Mouse (Mus musculus) liver, adult 2 months (tissue): ENCODE measurements around the gene Pcdh15. TPM values are rescaled to one million over a fixed set of nuclear protein-coding genes. Genes with fewer than 3 reads are reported as not detected.

Source experiments
- DNase-seq: peaks from one replicate; pipeline ENCODE4 v3.0.0-alpha.2; 2011; ENCODE audit warnings: low read depth, low spot score; ENCODE audit errors: extremely low read depth
- H3K27ac ChIP-seq: fragments of 200-500 bp; replicated peaks from 2 replicates; pipeline ENCODE4 v1.5.1; 2012; ENCODE audit warnings: low read depth, mild to moderate bottlenecking, control low read depth, inconsistent platforms, low read length; ENCODE audit not compliant: insufficient read depth
- H3K27me3 ChIP-seq: fragments of 200-500 bp; 2 replicates; pipeline ENCODE4 v1.6.1; 2012; ENCODE audit warnings: mild to moderate bottlenecking, moderate library complexity, low read length, inconsistent platforms; ENCODE audit not compliant: control insufficient read depth, insufficient read depth
- H3K36me3 ChIP-seq: fragments of 200-500 bp; 2 replicates; pipeline ENCODE4 v1.6.1; 2012; ENCODE audit warnings: low read length, inconsistent platforms; ENCODE audit not compliant: control insufficient read depth, insufficient read depth
- H3K4me1 ChIP-seq: fragments of 200-500 bp; 2 replicates; pipeline ENCODE4 v1.6.1; 2011; ENCODE audit warnings: low read length; ENCODE audit not compliant: control insufficient read depth, insufficient read depth
- H3K4me3 ChIP-seq: fragments of 200-500 bp; 2 replicates; pipeline ENCODE4 v1.5.1; 2011; ENCODE audit warnings: low read depth, mild to moderate bottlenecking, control low read depth, low read length, moderate library complexity; ENCODE audit not compliant: insufficient read depth
- H3K79me2 ChIP-seq: fragments of 200-500 bp; 2 replicates; pipeline ENCODE4 v1.6.1; 2012; ENCODE audit warnings: inconsistent platforms, mild to moderate bottlenecking, low read length, moderate library complexity; ENCODE audit not compliant: control insufficient read depth, insufficient read depth
- H3K9ac ChIP-seq: fragments of 200-500 bp; 2 replicates; pipeline ENCODE4 v1.6.1; 2012; ENCODE audit warnings: low read depth, mild to moderate bottlenecking, control low read depth, inconsistent platforms, low read length
- CTCF ChIP-seq: fragments of 200-500 bp; IDR thresholded peaks from 2 replicates; pipeline ENCODE4 v1.5.1; 2011; ENCODE audit warnings: low read depth, low read length, control low read depth
- POLR2A ChIP-seq: fragments of 200-500 bp; IDR thresholded peaks from 2 replicates; pipeline ENCODE4 v1.6.1; 2011; ENCODE audit warnings: low read length, control low read depth; ENCODE audit not compliant: insufficient read depth; ENCODE audit errors: extremely low read depth
- WGBS: fragments of 180-500 bp; shearing (Covaris S2); methylation state at CpG from one replicate; pipeline ENCODE4 v1.1.7; 2018; 5-methylcytosine and 5-hydroxymethylcytosine counted together
- polyA plus RNA-seq: library from polyadenylated mRNA; depleted of rRNA; stranded (reverse); fragments of >200 nt; gene quantifications from 2 replicates; pipeline ENCODE4 v1.2.3, GENCODE M21; 2012
- total RNA-seq: library from RNA; depleted of rRNA; stranded (reverse); fragments of >200 nt; gene quantifications from 2 replicates; pipeline ENCODE4 v1.2.3, GENCODE M21; 2014

The Pcdh15 gene
- total and polyA plus RNA-seq, 2 experiments: 0.04 to 0.09 TPM

GRCm38 (mm10) chr10:73379001-73379400, 279.9 kb downstream of the Pcdh15 start:
- WGBS: 69% methylated on average over 2 of the region's 2 CpGs
- Histone ChIP-seq H3K9ac (no peak overlapping the region), H3K79me2 (no peaks in the 10 kb centered on the region), H3K4me1 (no peaks in the 10 kb centered on the region), H3K4me3 (no peak overlapping the region), H3K27ac (no peak overlapping the region), H3K27me3 (no peaks in the 10 kb centered on the region), H3K36me3 (no peaks in the 10 kb centered on the region)
- DNase-seq: no peak
- no peak for TF ChIP-seq CTCF
- TF ChIP-seq POLR2A: no peak

- Histone ChIP-seq H3K4me3 (no peak overlapping the region), H3K27me3 (no peaks in the 10 kb centered on the region), H3K36me3 (no peaks in the 10 kb centered on the region), H3K4me1 (no peaks in the 10 kb centered on the region), H3K9ac (no peak overlapping the region), H3K27ac (no peak overlapping the region), H3K79me2 (no peaks in the 10 kb centered on the region)
- no peak for TF ChIP-seq CTCF
- TF ChIP-seq POLR2A: no peak
- DNase-seq: no peak
- 80% methylated on average over 2 of the region's 2 CpGs for WGBS
These were observed 284.9 kb downstream of the Pcdh15 start for GRCm38 (mm10) chr10:73384003-73384402.

- 55% methylated on average over 1 of the region's 1 CpGs for WGBS
- H3K36me3 ChIP-seq: no peaks in the 10 kb centered on the region
- no peak overlapping the region for H3K9ac ChIP-seq
- no peaks in the 10 kb centered on the region for H3K27me3 ChIP-seq
- no peak overlapping the region for H3K4me3 ChIP-seq
- H3K79me2 ChIP-seq: no peaks in the 10 kb centered on the region
- H3K4me1 ChIP-seq: no peaks in the 10 kb centered on the region
- DNase-seq: peak; percentile 2
- TF ChIP-seq CTCF (0 out of 2 replicates have a peak, but pooled peaks have one; percentile 15), POLR2A (no peak)
- no peak overlapping the region for H3K27ac ChIP-seq
These were observed 301.3 kb downstream of the Pcdh15 start for GRCm38 (mm10) chr10:73400426-73400825.

- whole genome bisulfite sequencing: 68% methylated on average over 3 of the region's 3 CpGs
- Histone ChIP-seq H3K27ac (no peak overlapping the region), H3K9ac (no peak overlapping the region), H3K4me1 (no peaks in the 10 kb centered on the region), H3K79me2 (no peaks in the 10 kb centered on the region), H3K27me3 (no peaks in the 10 kb centered on the region), H3K36me3 (no peaks in the 10 kb centered on the region), H3K4me3 (no peak overlapping the region)
- TF ChIP-seq POLR2A (no peak), CTCF (no peak)
- DNase-seq: peak; percentile 20
These were observed 326.3 kb downstream of the Pcdh15 start for GRCm38 (mm10) chr10:73425408-73425807.

GRCm38 (mm10) chr10:73431345-73431744, 332.2 kb downstream of the Pcdh15 start:
- Histone ChIP-seq H3K4me1 (no peaks in the 10 kb centered on the region), H3K36me3 (no peaks in the 10 kb centered on the region), H3K4me3 (no peak overlapping the region), H3K9ac (no peak overlapping the region), H3K27me3 (no peaks in the 10 kb centered on the region), H3K79me2 (no peaks in the 10 kb centered on the region), H3K27ac (no peak overlapping the region)
- TF ChIP-seq CTCF (no peak), POLR2A (no peak)
- 89% methylated on average over 3 of the region's 3 CpGs for WGBS
- DNase-seq: no peak

DNA sequence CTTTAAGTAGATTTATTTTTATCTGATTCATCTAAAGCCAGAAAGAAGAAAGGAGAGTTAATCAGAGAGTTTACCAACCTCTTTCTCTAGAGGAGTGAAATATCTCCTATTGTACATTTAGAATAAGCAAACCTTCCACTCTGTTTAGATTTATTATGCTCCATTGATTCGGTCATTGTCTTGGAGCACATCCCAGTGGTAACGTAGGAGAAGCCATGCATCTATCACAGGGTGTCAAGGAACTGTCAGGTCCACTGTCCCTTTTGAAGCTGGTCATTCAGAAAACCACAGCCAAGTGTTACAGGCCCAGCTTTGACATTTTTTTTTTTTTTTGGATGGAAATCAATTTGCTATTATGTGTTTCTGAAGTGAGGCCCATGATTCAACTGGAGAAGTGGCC, 384.9 kb downstream of the Pcdh15 start:
- Histone ChIP-seq H3K27ac (no peak overlapping the region), H3K4me1 (no peaks in the 10 kb centered on the region), H3K36me3 (no peaks in the 10 kb centered on the region), H3K27me3 (no peaks in the 10 kb centered on the region), H3K9ac (no peak overlapping the region), H3K79me2 (no peaks in the 10 kb centered on the region), H3K4me3 (no peak overlapping the region)
- DNase-seq: no peak
- 77% methylated on average over 2 of the region's 2 CpGs for WGBS
- TF ChIP-seq POLR2A (no peak), CTCF (no peak)
